Mouse (Mus musculus) liver, embryonic 14.5 days (tissue): ENCODE results near the gene Scel. TPM values are rescaled to one million over a fixed set of nuclear protein-coding genes. Genes with fewer than 3 reads are reported as not detected.

ENCODE experiments used
- ATAC-seq: fragments of 200-750 bp; cut with Nextera tagmentation; 2 replicates; pipeline ENCODE4 v1.8.0; 2017; ENCODE audit warnings: moderate number of reproducible peaks, mild to moderate bottlenecking, moderate library complexity; ENCODE audit not compliant: insufficient read depth
- DNase-seq, 3 experiments: peaks; one replicate each; pipeline ENCODE4 v3.0.0-alpha.2; 2012 to 2013; ENCODE audit warnings: low read depth in 3 of 3, low spot score in 3 of 3
- H3K27ac ChIP-seq: fragments of 300-500 bp; sonication (generic); 2 replicates; pipeline ENCODE4 v1.5.1; 2014; ENCODE audit warnings: moderate library complexity, mild to moderate bottlenecking, control low read depth, inconsistent platforms
- H3K27me3 ChIP-seq: fragments of 300-500 bp; sonication (generic); 2 replicates; pipeline ENCODE4 v1.6.1; 2014; ENCODE audit warnings: mild to moderate bottlenecking, low read length, moderate library complexity; ENCODE audit not compliant: control insufficient read depth, insufficient read depth
- H3K36me3 ChIP-seq: fragments of 300-500 bp; sonication (generic); replicated peaks from 2 replicates; pipeline ENCODE4 v1.6.1; 2014; ENCODE audit warnings: low read depth; ENCODE audit not compliant: control insufficient read depth, insufficient read depth
- H3K4me1 ChIP-seq, 2 experiments: fragments of 200-500 bp in 1 of 2; fragments of 300-500 bp in 1 of 2; sonication (generic) in 1 of 2; replicated peaks; 2 replicates each; pipeline ENCODE4 v1.6.1; 2012 to 2014; ENCODE audit warnings: antibody characterized with exemption in 1 of 2, inconsistent platforms in 1 of 2, low read length in 1 of 2; ENCODE audit not compliant: control insufficient read depth in 2 of 2, insufficient read depth in 2 of 2
- H3K4me2 ChIP-seq: fragments of 300-500 bp; sonication (generic); 2 replicates; pipeline ENCODE4 v1.6.1; 2014; ENCODE audit warnings: low read depth, mild to moderate bottlenecking, control low read depth, moderate library complexity
- H3K4me3 ChIP-seq, 2 experiments: fragments of 200-500 bp in 1 of 2; fragments of 300-500 bp in 1 of 2; sonication (generic) in 1 of 2; 2 replicates each; pipeline ENCODE4 v1.5.1; 2012 to 2014; ENCODE audit warnings: low read depth in 2 of 2, low read length in 2 of 2, mild to moderate bottlenecking in 2 of 2, control low read depth in 1 of 2, inconsistent platforms in 1 of 2, moderate library complexity in 1 of 2; ENCODE audit not compliant: insufficient read depth in 1 of 2
- H3K9ac ChIP-seq: fragments of 300-500 bp; sonication (generic); replicated peaks from 2 replicates; pipeline ENCODE4 v1.6.1; 2014; ENCODE audit warnings: mild to moderate bottlenecking, control low read depth, moderate library complexity
- H3K9me3 ChIP-seq: fragments of 300-500 bp; sonication (generic); 2 replicates; pipeline ENCODE4 v1.6.1; 2016; ENCODE audit warnings: low read length, mixed read lengths; ENCODE audit not compliant: control insufficient read depth
- CTCF ChIP-seq: IDR thresholded peaks from 2 replicates; pipeline ENCODE4 v1.5.1; 2016; ENCODE audit warnings: antibody characterized with exemption, low read depth, control low read depth
- EP300 ChIP-seq: IDR thresholded peaks from 2 replicates; pipeline ENCODE4 v1.6.1; 2016; ENCODE audit warnings: antibody characterized with exemption, low read depth
- WGBS: fragments of 180-500 bp; shearing (Covaris S2); extraction: QIAGEN DNeasy Blood & Tissue Kit; methylation state at CpG from one replicate; pipeline ENCODE4 v1.1.7; 2014; ENCODE audit not compliant: insufficient replicate concordance; 5-methylcytosine and 5-hydroxymethylcytosine counted together
- microRNA-seq: library from miRNA; unstranded; fragments of <30 nt; microRNA quantifications from one replicate; pipeline ENCODE4, GENCODE M21; 2016
- polyA plus RNA-seq, 2 experiments: library from polyadenylated mRNA; depleted of rRNA in 1 of 2; stranded (reverse) in 1 of 2; unstranded in 1 of 2; fragments of >200 nt; fragmentation: Nextera tagmentation in 1 of 2; extraction: Ambion mirVana in 1 of 2; gene quantifications; 2 replicates each; pipeline versions ENCODE4 v1.2.1 to v1.2.3; 2012 to 2014

Scel gene
- polyA plus RNA-seq, 2 experiments, result 0.06 to 0.08 TPM

GRCm38 (mm10) chr14:103651562-103651961, 138.4 kb downstream of the Scel start:
- ATAC-seq, result no peak
- Histone ChIP-seq H3K27me3 (peaks cover 17% of the 10 kb centered on the region), H3K9me3 (no peaks in the 10 kb centered on the region), H3K4me2 (no peak overlapping the region), H3K4me1 (no peaks in the 10 kb centered on the region; a peak in 2 of 4 replicates), H3K4me3 (no peak overlapping the region), H3K36me3 (no peaks in the 10 kb centered on the region), H3K9ac (no peak overlapping the region), H3K27ac (no peak overlapping the region)
- TF ChIP-seq EP300 (no peak), CTCF (no peak)
- 57% methylated on average over 2 of the region's 2 CpGs for WGBS
- DNase-seq, result no peak

GRCm38 (mm10) chr14:103652524-103652923, 139.4 kb downstream of the Scel start:
- WGBS, result 62% methylated on average over 5 of the region's 5 CpGs
- ATAC-seq, result no peak
- Histone ChIP-seq H3K27me3 (peaks cover 17% of the 10 kb centered on the region), H3K4me2 (no peak overlapping the region), H3K36me3 (no peaks in the 10 kb centered on the region), H3K9me3 (no peaks in the 10 kb centered on the region), H3K27ac (no peak overlapping the region), H3K9ac (no peak overlapping the region), H3K4me1 (no peaks in the 10 kb centered on the region; a peak in 2 of 4 replicates), H3K4me3 (no peak overlapping the region)
- DNase-seq, result no peak
- no peak for TF ChIP-seq EP300
- TF ChIP-seq CTCF, result no peak

GRCm38 (mm10) chr14:103653800-103654199, 140.7 kb downstream of the Scel start:
- Histone ChIP-seq H3K4me3 (no peak overlapping the region), H3K9ac (no peak overlapping the region), H3K36me3 (no peaks in the 10 kb centered on the region), H3K27ac (no peak overlapping the region), H3K27me3 (peaks cover 15% of the 10 kb centered on the region), H3K4me1 (no peaks in the 10 kb centered on the region; a peak in 1 of 4 replicates), H3K4me2 (no peak overlapping the region), H3K9me3 (no peaks in the 10 kb centered on the region)
- WGBS, result 45% methylated on average over 5 of the region's 5 CpGs
- TF ChIP-seq CTCF (no peak), EP300 (no peak)
- DNase-seq (no peak), ATAC-seq (no peak)

- Histone ChIP-seq H3K4me1 (no peaks in the 10 kb centered on the region; a peak in 1 of 4 replicates), H3K9me3 (no peaks in the 10 kb centered on the region), H3K4me3 (no peak overlapping the region), H3K27me3 (peaks cover 4% of the 10 kb centered on the region), H3K27ac (no peak overlapping the region), H3K4me2 (no peak overlapping the region), H3K36me3 (no peaks in the 10 kb centered on the region), H3K9ac (no peak overlapping the region)
- TF ChIP-seq EP300 (no peak), CTCF (no peak)
- WGBS, result 60% methylated on average over 5 of the region's 5 CpGs
- no peak for DNase-seq
- no peak for ATAC-seq
Measured at GRCm38 (mm10) chr14:103655448-103655847, 142.3 kb downstream of the Scel start.

- Histone ChIP-seq H3K36me3 (no peaks in the 10 kb centered on the region), H3K9ac (no peak overlapping the region), H3K27ac (no peak overlapping the region), H3K4me2 (no peak overlapping the region), H3K27me3 (no peaks in the 10 kb centered on the region), H3K4me1 (no peaks in the 10 kb centered on the region; a peak in 1 of 4 replicates), H3K4me3 (no peak overlapping the region), H3K9me3 (no peaks in the 10 kb centered on the region)
- WGBS, result 52% methylated on average over 4 of the region's 4 CpGs
- DNase-seq (no peak), ATAC-seq (no peak)
- TF ChIP-seq EP300, result no peak
Measured at GRCm38 (mm10) chr14:103657876-103658275, 144.7 kb downstream of the Scel start.

Small RNAs within 50 kb of the gene (microRNA-seq; reads per million reads assigned to microRNA genes)
- not detected for gene Gm22877

Other genes starting within 250 kb of the Scel start
- 5.7 and 8.2 TPM in 2 replicates for gene Mycbp2, start 166.5 kb upstream of the Scel start, polyA plus RNA-seq (2012; rRNA removed)
- gene Mycbp2, start 166.5 kb upstream of the Scel start, polyA plus RNA-seq (2014; fragmentation: Nextera tagmentation; extraction: Ambion mirVana), result 7.0 and 7.6 TPM in 2 replicates
- gene Slain1, start 136.9 kb downstream of the Scel start, polyA plus RNA-seq (2012; rRNA removed), result 0.27 and 0.29 TPM in 2 replicates
- gene Slain1, start 136.9 kb downstream of the Scel start, polyA plus RNA-seq (2014; fragmentation: Nextera tagmentation; extraction: Ambion mirVana), result 0.22 and 0.39 TPM in 2 replicates